Mouse (Mus musculus) left cerebral cortex, postnatal 4 days (tissue): ENCODE results near the gene Pkp1. TPM values are rescaled to one million over a fixed set of nuclear protein-coding genes. Genes with fewer than 3 reads are reported as not detected.

Experiments
- DNase-seq: peaks from one replicate; pipeline ENCODE4 v3.0.0-alpha.2; 2022
- intact Hi-C: fragments of 180-260 bp; cut with DNase I; formaldehyde crosslinking; loops from one replicate; pipeline ENCODE4 v1.15.1; 2025
- total RNA-seq, 2 experiments: library from RNA; stranded (reverse); gene quantifications; 2 replicates each; pipeline ENCODE4 v1.2.3; 2021

The Pkp1 gene
- total RNA-seq: under 1 TPM in 1 of 2 experiments, not detected in 1; 0.18 TPM

DNA sequence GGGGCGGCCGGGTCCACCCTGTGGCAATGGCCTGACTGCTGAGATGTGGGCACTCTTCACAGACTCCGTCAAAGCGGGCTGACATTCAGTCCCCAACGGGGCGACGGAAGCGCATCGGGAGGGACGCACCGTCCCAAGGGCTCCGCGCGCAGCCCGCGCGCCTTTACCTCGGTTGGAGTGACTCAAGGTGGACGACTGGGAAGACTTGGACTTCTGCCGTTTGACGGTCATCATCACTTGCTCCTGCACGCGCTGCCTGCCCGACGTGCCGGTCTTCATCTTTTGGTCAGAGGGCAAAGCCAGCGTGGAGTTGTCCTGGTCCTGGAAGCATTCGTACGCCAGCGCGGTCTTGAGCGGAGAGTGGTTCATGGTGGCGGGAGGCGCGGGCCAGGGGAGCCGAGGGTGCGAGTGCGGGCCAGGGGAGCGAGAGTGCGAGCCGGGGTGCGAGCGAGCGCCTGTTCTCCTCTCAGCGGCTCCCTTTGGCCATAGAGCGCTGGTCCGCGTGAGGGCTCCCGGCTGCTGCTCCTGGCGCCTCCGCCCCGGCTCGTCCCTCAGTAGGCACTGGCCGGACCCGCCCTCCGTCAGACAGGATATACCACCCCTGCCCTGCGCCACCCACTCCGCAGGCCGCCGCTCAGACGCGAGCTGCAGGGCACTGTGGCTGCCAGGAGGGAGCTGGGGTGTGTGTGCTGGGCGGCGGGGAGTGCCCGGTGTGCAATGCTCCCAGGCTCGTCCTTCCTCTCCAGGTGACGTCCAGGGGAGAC, at the start of gene Pkp1:
Gene Pkp1, minus strand, starts transcription at position 564 of the 764 bp plus-strand sequence.
- no peak for DNase-seq
- intact Hi-C loops: no loop called here

GRCm38 (mm10) chr1:135967739-135968138, 48.7 kb upstream of the Pkp1 start:
- no peak for DNase-seq
- intact Hi-C loops: no loop called here

DNA sequence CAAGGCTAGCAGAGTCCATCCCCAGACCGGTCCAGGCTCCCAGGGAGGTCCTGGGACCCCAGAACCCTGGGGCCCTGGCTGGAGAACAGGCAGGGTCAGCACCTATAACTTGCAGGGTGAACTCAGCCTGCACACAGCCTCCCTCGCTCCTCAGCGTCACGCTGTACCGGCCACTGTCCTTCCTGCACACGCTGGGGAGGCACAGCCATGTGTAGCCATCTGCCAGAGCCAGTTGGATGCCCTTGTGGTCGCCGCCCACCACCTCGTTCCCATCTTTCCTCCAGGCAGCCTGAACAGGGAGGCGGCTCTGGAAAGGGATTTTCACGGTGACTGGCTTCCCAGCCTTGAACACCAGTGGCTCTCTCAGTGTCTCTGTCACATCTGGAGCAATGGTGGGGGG, 45.6 kb upstream of the Pkp1 start:
- peak; percentile 25 for DNase-seq

DNA sequence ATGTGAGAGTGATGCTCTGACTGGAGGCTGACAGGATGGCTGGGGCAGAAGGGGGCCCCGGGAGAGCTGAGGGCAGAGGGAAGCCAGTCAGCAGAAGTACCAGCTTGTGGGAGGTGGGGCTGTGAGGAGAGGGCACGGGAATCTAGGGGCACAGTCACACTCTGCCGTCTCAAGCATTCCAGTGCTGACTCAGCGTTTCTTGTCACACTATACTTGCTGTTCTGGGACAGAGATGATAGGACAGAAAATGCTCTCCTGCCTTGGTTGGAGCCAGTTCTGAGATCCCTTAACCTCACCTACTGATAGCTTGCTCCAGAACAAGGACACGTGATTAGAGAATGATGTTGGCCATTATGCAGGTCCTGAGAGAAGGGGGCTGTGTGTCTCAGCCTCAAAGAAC, 44.2 kb upstream of the Pkp1 start:
- no peak for DNase-seq
- intact Hi-C loops: no loop called here

More for the DNA sequence above, 45.6 kb upstream of the Pkp1 start:
- intact Hi-C loops: no loop called here

GRCm38 (mm10) chr1:135958483-135958882, 39.5 kb upstream of the Pkp1 start:
- no peak for DNase-seq
- intact Hi-C loops: no loop called here

DNA sequence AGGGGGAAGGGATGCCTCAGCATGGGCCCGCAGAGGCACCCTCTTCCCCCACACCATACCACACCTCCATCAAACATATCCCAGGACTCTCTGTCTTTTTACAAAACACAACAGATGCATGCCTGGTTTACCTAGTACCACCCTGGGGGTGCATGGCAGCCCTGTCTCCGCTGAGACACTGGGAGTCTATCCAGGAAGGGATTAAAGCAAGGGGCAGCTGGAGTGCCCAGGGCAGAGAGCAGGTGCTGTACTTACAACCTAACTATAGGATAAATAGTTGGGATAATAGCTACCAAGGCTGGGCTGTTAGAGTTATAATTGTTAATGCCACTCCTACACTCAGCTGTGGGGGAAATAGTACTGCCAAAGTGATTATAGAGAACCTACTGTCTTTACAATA, 29.9 kb upstream of the Pkp1 start:
- intact Hi-C loops: loop anchor here (10.0 kb wide), 1 partner anchor 224 kb away; the partner anchor contains the start of gene Csrp1
- DNase-seq: no peak

DNA sequence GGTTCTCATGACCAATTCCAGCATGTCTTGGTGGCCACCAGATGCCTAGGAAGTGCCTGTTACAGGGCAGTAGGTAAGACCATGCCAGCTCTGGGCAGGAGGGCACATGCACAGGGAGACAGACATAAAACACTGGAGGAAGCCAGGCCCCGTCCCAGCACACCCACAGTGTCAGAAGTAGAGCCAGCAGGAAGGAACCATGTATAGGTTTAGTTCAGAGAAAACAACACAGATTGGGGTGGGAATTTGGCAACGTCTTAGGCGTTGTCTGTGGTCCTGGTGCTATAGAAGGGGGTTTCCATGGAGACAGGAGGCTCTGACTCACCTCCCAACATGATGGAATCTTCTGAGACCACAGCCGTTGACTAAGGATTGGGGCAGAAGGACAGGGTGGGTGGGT, 27.2 kb upstream of the Pkp1 start:
- peak; percentile 31 for DNase-seq
- intact Hi-C loops: loop anchor here (10.0 kb wide), 1 partner anchor 221 kb away; the partner anchor contains the start of gene Csrp1

GRCm38 (mm10) chr1:135945711-135946110, 26.7 kb upstream of the Pkp1 start:
- intact Hi-C loops: loop anchor here (2.0 to 10.0 kb wide), 2 partner anchors 81 to 221 kb away; partner anchors contain the start of gene Csrp1
- DNase-seq: peak; percentile 61

GRCm38 (mm10) chr1:135944526-135945259, 25.7 kb upstream of the Pkp1 start:
- peak; percentile 89 for DNase-seq
- intact Hi-C loops: loop anchor here (2.0 to 10.0 kb wide), 2 partner anchors 80 to 220 kb away; partner anchors contain the start of gene Csrp1

GRCm38 (mm10) chr1:135943713-135944112, 24.7 kb upstream of the Pkp1 start:
- intact Hi-C loops: loop anchor here (2.0 to 10.0 kb wide), 2 partner anchors 79 to 219 kb away; partner anchors contain the start of gene Csrp1
- DNase-seq: peak; percentile 64

DNA sequence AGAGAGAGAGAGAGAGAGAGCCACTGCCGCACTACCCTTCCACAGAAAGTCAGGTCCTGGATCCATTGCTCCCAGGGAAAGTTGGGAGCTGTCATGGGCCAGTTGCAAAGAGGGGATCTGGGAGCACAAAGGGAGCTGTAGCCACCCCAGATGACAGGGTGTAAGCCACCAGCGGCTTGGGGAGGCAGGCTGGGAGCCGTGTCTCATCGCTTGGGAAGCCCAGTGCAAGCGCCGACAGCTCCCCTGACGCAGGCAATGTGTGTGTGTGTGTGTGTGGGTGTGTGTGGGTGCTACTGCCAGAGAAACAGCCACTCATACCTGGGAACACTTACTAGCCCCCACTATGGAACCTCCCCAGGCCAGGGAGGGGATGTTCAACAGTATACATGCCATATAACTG, 23.1 kb upstream of the Pkp1 start:
- intact Hi-C loops: loop anchor here (10.0 kb wide), 1 partner anchor 217 kb away; the partner anchor contains the start of gene Csrp1
- no peak for DNase-seq

- intact Hi-C loops: loop anchor here (10.0 kb wide), 1 partner anchor 217 kb away; the partner anchor contains the start of gene Csrp1
- DNase-seq: no peak
Measured at GRCm38 (mm10) chr1:135941259-135942006, 22.4 kb upstream of the Pkp1 start.

- DNase-seq: no peak
- intact Hi-C loops: no loop called here
Measured at GRCm38 (mm10) chr1:135936091-135936490, 17.1 kb upstream of the Pkp1 start.

GRCm38 (mm10) chr1:135933704-135934293, 14.8 kb upstream of the Pkp1 start:
- intact Hi-C loops: no loop called here
- no peak for DNase-seq

GRCm38 (mm10) chr1:135929876-135930275, 10.9 kb upstream of the Pkp1 start:
- DNase-seq: no peak
- intact Hi-C loops: no loop called here

DNA sequence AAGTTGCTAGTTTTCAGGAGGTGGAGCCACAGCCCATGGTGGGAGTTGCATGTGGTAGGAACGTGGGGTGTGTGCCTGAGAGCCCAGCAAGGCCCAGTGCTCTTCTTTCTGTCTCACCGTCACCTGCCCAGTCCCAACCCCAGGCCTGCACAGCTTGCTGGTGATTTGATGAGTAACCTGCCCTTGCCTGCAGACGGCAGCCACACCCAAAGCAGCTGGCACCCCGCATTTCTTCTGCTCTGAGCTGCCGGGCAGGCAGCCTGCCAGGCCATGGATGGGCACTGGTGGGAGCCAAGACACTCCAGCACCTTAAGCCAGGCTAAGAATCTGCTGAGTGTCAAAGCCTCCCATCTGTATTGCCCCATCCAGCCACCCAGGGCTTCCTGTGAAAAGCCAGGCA, 6.8 kb upstream of the Pkp1 start:
- peak; percentile 72 for DNase-seq
- intact Hi-C loops: no loop called here

DNA sequence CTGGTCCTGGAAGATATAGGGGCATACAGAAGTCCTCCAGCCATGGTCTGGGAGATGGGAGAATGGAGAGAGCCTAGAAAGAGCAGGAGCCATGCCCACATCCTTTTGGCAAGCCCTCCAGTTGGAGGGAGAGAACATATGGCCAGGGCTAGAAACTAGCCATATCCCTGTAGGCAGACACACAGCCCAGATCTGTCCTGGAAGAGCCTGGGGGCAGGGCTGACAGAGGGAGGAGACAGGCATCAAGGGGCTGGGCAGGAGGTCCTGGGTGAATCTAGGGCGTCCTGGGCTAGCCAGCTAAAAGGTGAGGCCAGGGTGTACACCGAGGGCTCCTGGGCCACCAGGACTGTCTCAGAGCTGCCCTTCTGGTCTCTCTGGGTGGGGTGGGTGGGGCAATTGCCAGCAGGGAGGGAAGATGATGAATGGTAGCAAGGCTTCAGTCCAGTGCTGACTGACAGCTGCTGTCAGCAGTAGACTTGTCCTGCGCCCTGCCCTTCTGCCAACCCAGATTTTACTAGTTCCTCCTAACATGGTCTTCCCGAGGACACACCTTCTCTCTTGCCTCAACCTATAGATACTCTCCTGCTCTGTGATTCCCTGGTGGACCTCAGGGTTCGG, 5.5 kb upstream of the Pkp1 start:
- no peak for DNase-seq

DNA sequence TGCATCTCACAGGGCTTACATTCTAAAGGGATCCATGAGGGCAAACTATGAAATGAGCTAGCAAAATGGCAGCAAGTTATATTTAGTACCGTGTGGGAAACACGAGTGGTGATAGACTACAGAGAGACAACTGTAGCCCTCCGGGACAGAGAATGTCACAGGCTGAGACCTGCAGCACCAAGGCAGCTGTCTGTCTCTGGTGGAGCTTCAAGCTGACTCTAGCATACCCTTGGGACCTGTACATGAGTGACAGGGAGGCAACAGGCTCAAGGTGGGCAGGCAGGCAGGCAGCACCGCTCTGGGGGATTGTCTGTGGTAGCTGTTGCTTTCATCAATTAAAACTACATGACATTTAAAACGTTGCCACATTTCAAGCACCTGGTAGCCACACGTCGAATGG, 4.2 kb upstream of the Pkp1 start:
- intact Hi-C loops: no loop called here
- DNase-seq: no peak

More for the DNA sequence above, 5.5 kb upstream of the Pkp1 start:
- intact Hi-C loops: no loop called here

DNA sequence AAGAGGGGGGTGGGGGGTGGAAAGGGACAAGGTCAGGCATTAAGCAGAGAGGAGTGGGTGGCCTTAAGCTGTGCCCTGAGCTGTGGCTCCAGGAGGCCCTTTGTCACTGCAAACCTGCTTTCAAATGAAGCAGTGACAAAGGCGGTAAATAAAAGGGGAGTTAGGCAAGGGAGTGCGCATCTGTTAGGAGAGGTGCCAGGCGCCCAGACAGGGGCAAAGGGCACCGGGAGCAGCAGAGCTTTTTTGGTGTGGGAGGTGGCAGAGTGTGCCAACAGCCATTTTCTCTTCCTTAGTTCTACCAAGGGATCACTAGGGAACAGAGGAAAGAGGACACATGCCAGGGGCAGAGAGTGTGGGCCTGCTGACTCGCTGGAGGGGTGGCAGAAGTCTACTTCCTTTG, 1.8 kb downstream of the Pkp1 start:
- DNase-seq: no peak
- intact Hi-C loops: no loop called here

DNA sequence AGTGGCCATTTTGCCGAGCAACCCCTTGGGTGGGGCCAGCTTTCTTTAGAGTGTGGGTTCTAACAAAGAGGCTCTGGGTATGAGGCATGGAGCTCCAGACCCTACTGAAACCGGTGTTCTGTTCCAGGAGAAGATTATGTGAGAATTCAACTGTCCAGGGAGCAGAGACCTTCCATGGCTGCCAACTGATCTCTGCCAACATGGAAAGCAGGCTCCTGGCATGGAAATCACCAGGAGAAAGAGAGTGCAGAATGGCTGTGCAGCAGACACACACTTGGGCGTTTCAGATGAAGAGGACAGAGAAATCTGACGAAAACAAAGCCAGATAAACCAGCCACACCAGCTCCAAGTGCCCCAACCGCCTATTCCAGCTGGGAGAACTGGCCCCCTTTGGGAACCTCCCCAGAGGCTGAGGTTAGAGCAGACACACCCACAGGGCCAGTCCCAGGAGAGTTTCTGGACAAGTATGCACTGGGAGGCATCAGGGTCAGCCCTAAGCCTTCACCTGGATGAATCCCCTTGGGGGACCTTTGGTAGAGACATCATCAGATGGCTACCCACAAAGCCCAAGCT, 2.4 kb downstream of the Pkp1 start:
- intact Hi-C loops: no loop called here
- no peak for DNase-seq
